Mouse (Mus musculus): ENCODE data around the gene Tmem121b. TPM values are rescaled to one million over a fixed set of nuclear protein-coding genes. Genes with fewer than 3 reads are reported as not detected.

Tmem121b gene
- total and polyA plus RNA-seq, 2 experiments from 2014 or later: 3.0 to 27.6 TPM

GRCm38 (mm10) chr6:120461217-120461616, 32.4 kb downstream of the Tmem121b start:
- no peaks in the 10 kb centered on the region for H3K36me3 ChIP-seq (ENCODE audit: insufficient read depth)
- no peak for ATAC-seq
- H3K4me3 ChIP-seq (ENCODE audit: low read depth, low read length): no peak overlapping the region
- peaks cover 17% of the 10 kb centered on the region for H3K27me3 ChIP-seq (ENCODE audit: insufficient read depth, low read length)
- H3K4me1 ChIP-seq (ENCODE audit: insufficient read depth): no peaks in the 10 kb centered on the region
- H3K4me2 ChIP-seq (ENCODE audit: low read depth): no peak overlapping the region
- H3K9ac ChIP-seq: no peak overlapping the region
- WGBS: 72% methylated on average over 15 of the region's 15 CpGs
- H3K27ac ChIP-seq (ENCODE audit: low read depth, low read length): no peak overlapping the region
- no peaks in the 10 kb centered on the region for H3K9me3 ChIP-seq (ENCODE audit: low read length)
- no peak for TF ChIP-seq CTCF (IDR thresholded peaks at IDR 0.05; ENCODE audit: low read depth)
- DNase-seq: no peak

GRCm38 (mm10) chr6:120457751-120458150, 35.9 kb downstream of the Tmem121b start:
- H3K9ac ChIP-seq: no peak overlapping the region
- no peak overlapping the region for H3K27ac ChIP-seq (ENCODE audit: low read depth, low read length)
- no peaks in the 10 kb centered on the region for H3K9me3 ChIP-seq (ENCODE audit: low read length)
- peaks cover 7% of the 10 kb centered on the region for H3K27me3 ChIP-seq (ENCODE audit: insufficient read depth, low read length)
- WGBS: 93% methylated on average over 5 of the region's 5 CpGs
- no peak for ATAC-seq
- TF ChIP-seq CTCF (IDR thresholded peaks at IDR 0.05; ENCODE audit: low read depth): no peak
- no peak overlapping the region for H3K4me3 ChIP-seq (ENCODE audit: low read depth, low read length)
- no peaks in the 10 kb centered on the region for H3K36me3 ChIP-seq (ENCODE audit: insufficient read depth)
- H3K4me1 ChIP-seq (ENCODE audit: insufficient read depth): no peaks in the 10 kb centered on the region
- H3K4me2 ChIP-seq (ENCODE audit: low read depth): no peak overlapping the region
- DNase-seq: no peak

GRCm38 (mm10) chr6:120457074-120457473, 36.5 kb downstream of the Tmem121b start:
- Histone ChIP-seq H3K9ac (no peak overlapping the region), H3K9me3 (ENCODE audit: low read length) (no peaks in the 10 kb centered on the region), H3K4me2 (ENCODE audit: low read depth) (no peak overlapping the region), H3K27ac (ENCODE audit: low read depth, low read length) (no peak overlapping the region), H3K27me3 (ENCODE audit: insufficient read depth, low read length) (no peaks in the 10 kb centered on the region; the same call in 1 of the 2 replicates), H3K4me1 (ENCODE audit: insufficient read depth) (no peaks in the 10 kb centered on the region), H3K4me3 (ENCODE audit: low read depth, low read length) (no peak overlapping the region), H3K36me3 (ENCODE audit: insufficient read depth) (no peaks in the 10 kb centered on the region)
- 67% methylated on average over 7 of the region's 7 CpGs for WGBS
- ATAC-seq (no peak), DNase-seq (no peak)
- peak; percentile 28; the same call in 1 of the 2 replicates for TF ChIP-seq CTCF (IDR thresholded peaks at IDR 0.05; ENCODE audit: low read depth)

GRCm38 (mm10) chr6:120454627-120455077, 39.0 kb downstream of the Tmem121b start:
- H3K9me3 ChIP-seq (ENCODE audit: low read length): no peaks in the 10 kb centered on the region
- H3K4me2 ChIP-seq (ENCODE audit: low read depth): no peak overlapping the region
- no peaks in the 10 kb centered on the region for H3K4me1 ChIP-seq (ENCODE audit: insufficient read depth)
- no peak for TF ChIP-seq CTCF (IDR thresholded peaks at IDR 0.05; ENCODE audit: low read depth)
- no peak overlapping the region for H3K27ac ChIP-seq (ENCODE audit: low read depth, low read length)
- no peak for DNase-seq
- WGBS: 69% methylated on average over 11 of the region's 11 CpGs
- ATAC-seq: no peak
- no peaks in the 10 kb centered on the region for H3K27me3 ChIP-seq (ENCODE audit: insufficient read depth, low read length)
- no peak overlapping the region for H3K4me3 ChIP-seq (ENCODE audit: low read depth, low read length)
- H3K36me3 ChIP-seq (ENCODE audit: insufficient read depth): no peaks in the 10 kb centered on the region
- H3K9ac ChIP-seq: no peak overlapping the region

GRCm38 (mm10) chr6:120453556-120453955, 40.1 kb downstream of the Tmem121b start:
- Histone ChIP-seq H3K4me1 (ENCODE audit: insufficient read depth) (no peaks in the 10 kb centered on the region), H3K27ac (ENCODE audit: low read depth, low read length) (no peak overlapping the region), H3K27me3 (ENCODE audit: insufficient read depth, low read length) (no peaks in the 10 kb centered on the region), H3K4me2 (ENCODE audit: low read depth) (no peak overlapping the region), H3K9ac (no peak overlapping the region), H3K9me3 (ENCODE audit: low read length) (no peaks in the 10 kb centered on the region), H3K36me3 (ENCODE audit: insufficient read depth) (no peaks in the 10 kb centered on the region), H3K4me3 (ENCODE audit: low read depth, low read length) (no peak overlapping the region)
- DNase-seq (no peak), ATAC-seq (no peak)
- no peak for TF ChIP-seq CTCF (IDR thresholded peaks at IDR 0.05; ENCODE audit: low read depth)
- WGBS: 91% methylated on average over 3 of the region's 3 CpGs

GRCm38 (mm10) chr6:120453103-120453445, 40.5 kb downstream of the Tmem121b start:
- Histone ChIP-seq H3K36me3 (ENCODE audit: insufficient read depth) (no peaks in the 10 kb centered on the region), H3K4me2 (ENCODE audit: low read depth) (no peak overlapping the region), H3K9ac (no peak overlapping the region), H3K4me1 (ENCODE audit: insufficient read depth) (no peaks in the 10 kb centered on the region), H3K9me3 (ENCODE audit: low read length) (no peaks in the 10 kb centered on the region), H3K27me3 (ENCODE audit: insufficient read depth, low read length) (no peaks in the 10 kb centered on the region), H3K4me3 (ENCODE audit: low read depth, low read length) (no peak overlapping the region), H3K27ac (ENCODE audit: low read depth, low read length) (no peak overlapping the region)
- DNase-seq (no peak), ATAC-seq (no peak)
- TF ChIP-seq CTCF (IDR thresholded peaks at IDR 0.05; ENCODE audit: low read depth): no peak
- WGBS: 90% methylated on average over 5 of the region's 5 CpGs

- TF ChIP-seq CTCF (IDR thresholded peaks at IDR 0.05; ENCODE audit: low read depth): no peak
- Histone ChIP-seq H3K27me3 (ENCODE audit: insufficient read depth, low read length) (no peaks in the 10 kb centered on the region), H3K27ac (ENCODE audit: low read depth, low read length) (no peak overlapping the region), H3K4me1 (ENCODE audit: insufficient read depth) (no peaks in the 10 kb centered on the region), H3K4me2 (ENCODE audit: low read depth) (no peak overlapping the region), H3K9me3 (ENCODE audit: low read length) (no peaks in the 10 kb centered on the region), H3K36me3 (ENCODE audit: insufficient read depth) (no peaks in the 10 kb centered on the region), H3K4me3 (ENCODE audit: low read depth, low read length) (no peak overlapping the region), H3K9ac (no peak overlapping the region)
- DNase-seq (no peak), ATAC-seq (no peak)
- WGBS: 92% methylated on average over 11 of the region's 11 CpGs
Observed at GRCm38 (mm10) chr6:120452384-120453102, 41.1 kb downstream of the Tmem121b start.
